Mouse (Mus musculus) hindbrain, embryonic 15.5 days (tissue): ENCODE measurements around the gene Slc22a18. TPM values are rescaled to one million over a fixed set of nuclear protein-coding genes. Genes with fewer than 3 reads are reported as not detected.
"Not testable (repeated sequence)": the region's sequence is repeated elsewhere in the genome, so short reads cannot be mapped to it uniquely, and the experiment has no call there.

ENCODE experiments used
- ATAC-seq: fragments of 200-750 bp; cut with Nextera tagmentation; 2 replicates; pipeline ENCODE4 v1.8.0; 2017; ENCODE audit warnings: low read depth, moderate number of reproducible peaks, moderate TSS enrichment; ENCODE audit not compliant: low FRiP score
- H3K27ac ChIP-seq: fragments of 300-500 bp; sonication (generic); replicated peaks from 2 replicates; pipeline ENCODE4 v1.5.1; 2015; ENCODE audit warnings: mild to moderate bottlenecking, inconsistent platforms
- H3K27me3 ChIP-seq: fragments of 300-500 bp; sonication (generic); 2 replicates; pipeline ENCODE4 v1.6.1; 2015; ENCODE audit warnings: control low read depth, inconsistent platforms
- H3K36me3 ChIP-seq: fragments of 300-500 bp; sonication (generic); 2 replicates; pipeline ENCODE4 v1.6.1; 2015; ENCODE audit warnings: control low read depth, inconsistent platforms
- H3K4me1 ChIP-seq: fragments of 300-500 bp; sonication (generic); replicated peaks from 2 replicates; pipeline ENCODE4 v1.6.1; 2015; ENCODE audit warnings: control low read depth, inconsistent platforms
- H3K4me2 ChIP-seq: fragments of 300-500 bp; sonication (generic); 2 replicates; pipeline ENCODE4 v1.6.1; 2015; ENCODE audit warnings: moderate library complexity, mild to moderate bottlenecking, inconsistent platforms
- H3K4me3 ChIP-seq: fragments of 300-500 bp; sonication (generic); 2 replicates; pipeline ENCODE4 v1.5.1; 2015; ENCODE audit warnings: mild to moderate bottlenecking, inconsistent platforms
- H3K9ac ChIP-seq: fragments of 300-500 bp; sonication (generic); 2 replicates; pipeline ENCODE4 v1.6.1; 2015; ENCODE audit warnings: inconsistent platforms
- H3K9me3 ChIP-seq: fragments of 300-500 bp; sonication (generic); 2 replicates; pipeline ENCODE4 v1.6.1; 2016; ENCODE audit warnings: control low read depth, inconsistent platforms
- WGBS: fragments of 180-500 bp; shearing (Covaris S2); methylation state at CpG from one replicate; pipeline ENCODE4 v1.1.7; 2015; 5-methylcytosine and 5-hydroxymethylcytosine counted together
- polyA plus RNA-seq: library from polyadenylated mRNA; unstranded; fragments of >200 nt; fragmentation: Nextera tagmentation; extraction: Ambion mirVana; gene quantifications from 2 replicates; pipeline ENCODE4 v1.2.1, GENCODE M21; 2015

Slc22a18 gene
- polyA plus RNA-seq, 1 experiment from 2014 or later, result 1.7 TPM

- no peak for ATAC-seq
Observed at GRCm38 (mm10) chr7:143509566-143509965, 36.0 kb downstream of the Slc22a18 start.

GRCm38 (mm10) chr7:143510593-143511334 is 37.2 kb downstream of the Slc22a18 start:
- Histone ChIP-seq H3K27me3 (no peaks in the 10 kb centered on the region), H3K36me3 (peaks cover 27% of the 10 kb centered on the region), H3K9me3 (no peaks in the 10 kb centered on the region), H3K9ac (no peak overlapping the region), H3K4me3 (no peak overlapping the region), H3K4me1 (no peaks in the 10 kb centered on the region), H3K27ac (no peak overlapping the region), H3K4me2 (no peak overlapping the region)
- 87% methylated on average over 3 of the region's 3 CpGs for WGBS
- no peak for ATAC-seq

More at GRCm38 (mm10) chr7:143509566-143509965, 36.0 kb downstream of the Slc22a18 start:
- no peak overlapping the region for H3K4me2 ChIP-seq
- H3K9me3 ChIP-seq, result no peaks in the 10 kb centered on the region
- no peaks in the 10 kb centered on the region for H3K4me1 ChIP-seq
- 76% methylated on average over 1 of the region's 1 CpGs for WGBS
- H3K27me3 ChIP-seq, result peaks cover 8% of the 10 kb centered on the region; the same call in 1 of the 2 replicates
- no peak overlapping the region for H3K4me3 ChIP-seq
- peaks cover 16% of the 10 kb centered on the region for H3K36me3 ChIP-seq
- H3K9ac ChIP-seq, result no peak overlapping the region
- H3K27ac ChIP-seq, result no peak overlapping the region

- H3K4me3 ChIP-seq, result no peak overlapping the region
- H3K4me2 ChIP-seq, result no peak overlapping the region
- H3K36me3 ChIP-seq, result peaks cover 29% of the 10 kb centered on the region
- H3K4me1 ChIP-seq, result no peaks in the 10 kb centered on the region
- H3K27me3 ChIP-seq, result no peaks in the 10 kb centered on the region
- H3K27ac ChIP-seq, result no peak overlapping the region
- no peaks in the 10 kb centered on the region for H3K9me3 ChIP-seq
- no peak for ATAC-seq
- no peak overlapping the region for H3K9ac ChIP-seq
Observed at GRCm38 (mm10) chr7:143511335-143511712, 37.8 kb downstream of the Slc22a18 start.

- Histone ChIP-seq H3K4me3 (no peak overlapping the region), H3K36me3 (peaks cover 53% of the 10 kb centered on the region), H3K27me3 (no peaks in the 10 kb centered on the region), H3K4me2 (no peak overlapping the region), H3K27ac (no peak overlapping the region), H3K9me3 (no peaks in the 10 kb centered on the region), H3K4me1 (no peaks in the 10 kb centered on the region), H3K9ac (no peak overlapping the region)
- no peak for ATAC-seq
- 91% methylated on average over 10 of the region's 10 CpGs for WGBS
Observed at GRCm38 (mm10) chr7:143513763-143514415, 40.4 kb downstream of the Slc22a18 start.

- Histone ChIP-seq H3K27ac (no peak overlapping the region), H3K4me1 (no peaks in the 10 kb centered on the region), H3K36me3 (peaks cover 58% of the 10 kb centered on the region), H3K9ac (no peak overlapping the region), H3K4me2 (no peak overlapping the region), H3K9me3 (no peaks in the 10 kb centered on the region), H3K4me3 (no peak overlapping the region), H3K27me3 (no peaks in the 10 kb centered on the region)
- ATAC-seq, result no peak
- 94% methylated on average over 4 of the region's 4 CpGs for WGBS
Observed at GRCm38 (mm10) chr7:143514416-143514768, 40.9 kb downstream of the Slc22a18 start.

- H3K4me2 ChIP-seq, result no peak overlapping the region
- ATAC-seq, result no peak
- H3K27ac ChIP-seq, result no peak overlapping the region
- H3K4me1 ChIP-seq, result no peaks in the 10 kb centered on the region
- H3K9ac ChIP-seq, result no peak overlapping the region
- no peaks in the 10 kb centered on the region for H3K9me3 ChIP-seq
- WGBS, result 84% methylated on average over 4 of the region's 4 CpGs
- no peaks in the 10 kb centered on the region for H3K27me3 ChIP-seq
- H3K4me3 ChIP-seq, result no peak overlapping the region
- H3K36me3 ChIP-seq, result peaks cover 83% of the 10 kb centered on the region
Observed at GRCm38 (mm10) chr7:143519333-143519732, 45.8 kb downstream of the Slc22a18 start.

GRCm38 (mm10) chr7:143532410-143532809 is 58.9 kb downstream of the Slc22a18 start:
- H3K9me3 ChIP-seq, result no peaks in the 10 kb centered on the region
- no peak overlapping the region for H3K27ac ChIP-seq
- no peak overlapping the region for H3K4me2 ChIP-seq
- WGBS, result 78% methylated on average over 1 of the region's 1 CpGs
- peaks cover 91% of the 10 kb centered on the region for H3K36me3 ChIP-seq
- no peak overlapping the region for H3K9ac ChIP-seq
- no peaks in the 10 kb centered on the region for H3K27me3 ChIP-seq
- H3K4me1 ChIP-seq, result no peaks in the 10 kb centered on the region
- no peak for ATAC-seq
- H3K4me3 ChIP-seq, result no peak overlapping the region

GRCm38 (mm10) chr7:143533284-143533683 is 59.7 kb downstream of the Slc22a18 start:
- Histone ChIP-seq H3K27me3 (no peaks in the 10 kb centered on the region), H3K4me2 (no peak overlapping the region), H3K27ac (no peak overlapping the region), H3K9ac (no peak overlapping the region), H3K36me3 (peaks cover 91% of the 10 kb centered on the region), H3K4me1 (no peaks in the 10 kb centered on the region), H3K4me3 (no peak overlapping the region), H3K9me3 (no peaks in the 10 kb centered on the region)
- no peak for ATAC-seq
- WGBS, result 80% methylated on average over 2 of the region's 2 CpGs

GRCm38 (mm10) chr7:143536251-143536650 is 62.7 kb downstream of the Slc22a18 start:
- Histone ChIP-seq H3K27ac (no peak overlapping the region), H3K27me3 (no peaks in the 10 kb centered on the region), H3K9ac (no peak overlapping the region), H3K4me3 (no peak overlapping the region), H3K4me1 (no peaks in the 10 kb centered on the region), H3K4me2 (no peak overlapping the region), H3K36me3 (peaks cover 66% of the 10 kb centered on the region), H3K9me3 (no peaks in the 10 kb centered on the region)
- WGBS, result 92% methylated on average over 3 of the region's 3 CpGs
- ATAC-seq, result no peak

- not testable (repeated sequence) for ATAC-seq, H3K4me3 ChIP-seq, H3K27ac ChIP-seq, H3K4me2 ChIP-seq, H3K9ac ChIP-seq, H3K9me3 ChIP-seq, H3K27me3 ChIP-seq
- H3K4me1 ChIP-seq, result peaks cover 16% of the 10 kb centered on the region; the same call in 1 of the 2 replicates
- peaks cover 49% of the 10 kb centered on the region for H3K36me3 ChIP-seq
- 93% methylated on average over 6 of the region's 6 CpGs for WGBS
Observed at GRCm38 (mm10) chr7:143538229-143538628, 64.7 kb downstream of the Slc22a18 start.

- Histone ChIP-seq H3K4me3 (no peak overlapping the region), H3K4me2 (no peak overlapping the region), H3K27me3 (no peaks in the 10 kb centered on the region), H3K9ac (no peak overlapping the region), H3K9me3 (no peaks in the 10 kb centered on the region), H3K4me1 (peaks cover 18% of the 10 kb centered on the region; the same call in 1 of the 2 replicates), H3K27ac (no peak overlapping the region), H3K36me3 (peaks cover 44% of the 10 kb centered on the region)
- no peak for ATAC-seq
- 73% methylated on average over 1 of the region's 1 CpGs for WGBS
Observed at GRCm38 (mm10) chr7:143538671-143539070, 65.1 kb downstream of the Slc22a18 start.

GRCm38 (mm10) chr7:143544368-143544767 is 70.8 kb downstream of the Slc22a18 start:
- Histone ChIP-seq H3K4me3 (no peak overlapping the region), H3K4me2 (no peak overlapping the region), H3K9ac (no peak overlapping the region), H3K27ac (no peak overlapping the region), H3K27me3 (no peaks in the 10 kb centered on the region), H3K9me3 (no peaks in the 10 kb centered on the region), H3K36me3 (0 out of 2 replicates have a peak, but pooled peaks cover 3% of the 10 kb centered on the region), H3K4me1 (peaks cover 48% of the 10 kb centered on the region)
- ATAC-seq, result no peak
- WGBS, result 95% methylated on average over 2 of the region's 2 CpGs
